Mouse (Mus musculus): ENCODE data around the gene Card10. TPM values are rescaled to one million over a fixed set of nuclear protein-coding genes. Genes with fewer than 3 reads are reported as not detected.
"Not testable (repeated sequence)": the region's sequence is repeated elsewhere in the genome, so short reads cannot be mapped to it uniquely, and the experiment has no call there.

The Card10 gene
- polyA plus RNA-seq (2012; ENCODE audit: insufficient read depth, insufficient read length, low replicate concordance, missing spikeins): not detected in 2 replicates

GRCm38 (mm10) chr15:78802776-78803391 is at the start of gene Card10:
Card10 (minus strand) TSS chr15:78803042.
- Histone ChIP-seq H3K4me1 (ENCODE audit: control insufficient read depth, insufficient read depth, low read length) (peaks cover 39% of the 10 kb centered on the region), H3K4me3 (ENCODE audit: insufficient read depth, low read depth, low read length) (peak within 1 kb of the TSS; percentile 48), H3K27ac (ENCODE audit: insufficient read depth, low read depth, low read length) (no peak within 1 kb of the TSS)
- TF ChIP-seq POLR2A (IDR thresholded peaks at IDR 0.05; ENCODE audit: insufficient read depth, low read depth, low read length): no peak
- no peak for TF ChIP-seq CTCF (IDR thresholded peaks at IDR 0.05; ENCODE audit: insufficient read depth, low read depth, low read length)
- 8% methylated on average over 64 of the region's 70 CpGs for WGBS

- H3K27ac ChIP-seq (ENCODE audit: insufficient read depth, low read depth, low read length): no peak overlapping the region
- TF ChIP-seq POLR2A (IDR thresholded peaks at IDR 0.05; ENCODE audit: insufficient read depth, low read depth, low read length) (no peak), CTCF (IDR thresholded peaks at IDR 0.05; ENCODE audit: insufficient read depth, low read depth, low read length) (peak; percentile 92)
Measured at GRCm38 (mm10) chr15:78851505-78852153, 48.8 kb upstream of the Card10 start.

GRCm38 (mm10) chr15:78850944-78851343 is 48.1 kb upstream of the Card10 start:
- Histone ChIP-seq H3K4me1 (ENCODE audit: control insufficient read depth, insufficient read depth, low read length) (peaks cover 13% of the 10 kb centered on the region), H3K4me3 (ENCODE audit: insufficient read depth, low read depth, low read length) (no peak overlapping the region), H3K27ac (ENCODE audit: insufficient read depth, low read depth, low read length) (no peak overlapping the region)
- TF ChIP-seq CTCF (IDR thresholded peaks at IDR 0.05; ENCODE audit: insufficient read depth, low read depth, low read length): no peak
- no peak for TF ChIP-seq POLR2A (IDR thresholded peaks at IDR 0.05; ENCODE audit: insufficient read depth, low read depth, low read length)
- whole genome bisulfite sequencing: 86% methylated on average over 6 of the region's 6 CpGs

More at GRCm38 (mm10) chr15:78851505-78852153, 48.8 kb upstream of the Card10 start:
- Histone ChIP-seq H3K4me3 (ENCODE audit: insufficient read depth, low read depth, low read length) (no peak overlapping the region), H3K4me1 (ENCODE audit: control insufficient read depth, insufficient read depth, low read length) (peaks cover 13% of the 10 kb centered on the region; the same call in 1 of the 2 replicates)
- 21% methylated on average over 13 of the region's 13 CpGs for WGBS

- Histone ChIP-seq H3K4me3 (ENCODE audit: insufficient read depth, low read depth, low read length) (no peak overlapping the region), H3K4me1 (ENCODE audit: control insufficient read depth, insufficient read depth, low read length) (peaks cover 15% of the 10 kb centered on the region), H3K27ac (ENCODE audit: insufficient read depth, low read depth, low read length) (no peak overlapping the region)
- 70% methylated on average over 15 of the region's 15 CpGs for WGBS
- TF ChIP-seq POLR2A (IDR thresholded peaks at IDR 0.05; ENCODE audit: insufficient read depth, low read depth, low read length) (no peak), CTCF (IDR thresholded peaks at IDR 0.05; ENCODE audit: insufficient read depth, low read depth, low read length) (0 out of 2 replicates have a peak, but pooled peaks have one; percentile 13)
Measured at GRCm38 (mm10) chr15:78850059-78850824, 47.4 kb upstream of the Card10 start.

- Histone ChIP-seq H3K27ac (ENCODE audit: insufficient read depth, low read depth, low read length) (no peak overlapping the region), H3K4me1 (ENCODE audit: control insufficient read depth, insufficient read depth, low read length) (peaks cover 20% of the 10 kb centered on the region), H3K4me3 (ENCODE audit: insufficient read depth, low read depth, low read length) (no peak overlapping the region)
- no peak for TF ChIP-seq CTCF (IDR thresholded peaks at IDR 0.05; ENCODE audit: insufficient read depth, low read depth, low read length)
- TF ChIP-seq POLR2A (IDR thresholded peaks at IDR 0.05; ENCODE audit: insufficient read depth, low read depth, low read length): no peak
- WGBS: 84% methylated on average over 12 of the region's 12 CpGs
Measured at GRCm38 (mm10) chr15:78849485-78849884, 46.6 kb upstream of the Card10 start.

DNA sequence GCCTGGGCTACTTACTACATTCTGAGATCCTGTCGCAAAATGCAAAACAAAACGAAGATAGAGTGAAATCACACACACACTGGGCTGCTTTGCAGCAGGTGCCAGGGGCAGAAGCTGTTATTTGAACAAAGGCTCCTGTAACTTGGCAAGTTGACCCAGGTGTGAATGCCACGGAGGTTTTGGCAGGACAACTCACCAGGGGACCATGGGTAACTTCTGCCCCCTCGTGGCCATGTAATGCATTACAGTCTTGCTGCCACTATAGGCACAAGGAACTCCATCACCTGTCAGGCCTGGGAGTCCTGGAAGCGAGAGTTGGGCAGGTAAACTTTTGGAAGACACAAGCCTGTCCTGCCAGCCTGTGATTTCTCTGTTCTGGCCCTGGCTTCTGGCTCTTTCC is 45.6 kb upstream of the Card10 start:
- Histone ChIP-seq H3K4me3 (ENCODE audit: insufficient read depth, low read depth, low read length) (no peak overlapping the region), H3K27ac (ENCODE audit: insufficient read depth, low read depth, low read length) (no peak overlapping the region), H3K4me1 (ENCODE audit: control insufficient read depth, insufficient read depth, low read length) (peaks cover 20% of the 10 kb centered on the region)
- WGBS: 27% methylated on average over 5 of the region's 5 CpGs
- no peak for TF ChIP-seq POLR2A (IDR thresholded peaks at IDR 0.05; ENCODE audit: insufficient read depth, low read depth, low read length)
- TF ChIP-seq CTCF (IDR thresholded peaks at IDR 0.05; ENCODE audit: insufficient read depth, low read depth, low read length): peak; percentile 82

DNA sequence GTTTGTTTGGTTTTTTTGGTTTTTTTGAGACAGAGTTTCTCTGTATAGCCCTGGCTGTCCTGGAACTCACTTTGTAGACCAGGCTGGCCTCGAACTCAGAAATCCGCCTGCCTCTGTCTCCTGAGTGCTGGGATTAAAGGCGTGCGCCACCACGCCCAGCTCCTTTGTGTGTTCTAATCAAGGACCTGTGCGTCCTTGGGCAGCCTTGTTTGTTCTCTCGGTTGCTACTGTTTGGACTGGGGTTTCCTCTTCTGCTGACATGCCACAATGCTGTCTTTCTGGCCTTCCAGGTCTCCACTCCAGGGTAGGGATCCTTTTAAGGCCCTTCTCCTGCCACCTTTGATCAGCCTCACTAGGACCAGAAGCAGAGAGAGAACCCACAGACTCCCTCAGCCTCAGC is 44.0 kb upstream of the Card10 start:
- H3K4me1 ChIP-seq (ENCODE audit: control insufficient read depth, insufficient read depth, low read length): peaks cover 29% of the 10 kb centered on the region
- WGBS: 85% methylated on average over 7 of the region's 7 CpGs
- H3K27ac ChIP-seq (ENCODE audit: insufficient read depth, low read depth, low read length); H3K4me3 ChIP-seq (ENCODE audit: insufficient read depth, low read depth, low read length): not testable (repeated sequence)

DNA sequence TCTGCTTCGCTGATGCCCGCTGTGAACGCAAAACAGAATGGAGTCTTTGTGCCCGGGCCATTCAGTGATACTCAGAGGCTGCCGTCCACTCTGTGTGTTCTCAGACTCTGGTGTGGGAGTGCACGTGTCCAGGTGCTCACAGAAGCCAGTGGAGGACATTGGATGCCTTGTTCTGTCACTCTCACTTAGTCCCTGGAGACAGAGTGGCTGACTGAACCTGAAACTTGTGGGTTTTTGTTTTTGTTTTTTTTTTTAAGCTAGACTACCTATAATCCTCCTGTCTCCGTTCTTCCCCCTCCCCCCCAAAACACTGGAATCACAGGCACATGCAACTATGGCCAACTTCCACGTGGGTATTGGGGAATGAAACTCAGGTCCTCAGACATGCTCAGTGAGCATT is 43.5 kb upstream of the Card10 start:
- H3K4me1 ChIP-seq (ENCODE audit: control insufficient read depth, insufficient read depth, low read length): peaks cover 25% of the 10 kb centered on the region
- WGBS: 74% methylated on average over 8 of the region's 8 CpGs
- TF ChIP-seq CTCF (IDR thresholded peaks at IDR 0.05; ENCODE audit: insufficient read depth, low read depth, low read length) (no peak), POLR2A (IDR thresholded peaks at IDR 0.05; ENCODE audit: insufficient read depth, low read depth, low read length) (no peak)
- no peak overlapping the region for H3K4me3 ChIP-seq (ENCODE audit: insufficient read depth, low read depth, low read length)
- no peak overlapping the region for H3K27ac ChIP-seq (ENCODE audit: insufficient read depth, low read depth, low read length)

- Histone ChIP-seq H3K4me3 (ENCODE audit: insufficient read depth, low read depth, low read length) (no peak overlapping the region), H3K27ac (ENCODE audit: insufficient read depth, low read depth, low read length) (no peak overlapping the region), H3K4me1 (ENCODE audit: control insufficient read depth, insufficient read depth, low read length) (peaks cover 28% of the 10 kb centered on the region)
- TF ChIP-seq CTCF (IDR thresholded peaks at IDR 0.05; ENCODE audit: insufficient read depth, low read depth, low read length) (no peak), POLR2A (IDR thresholded peaks at IDR 0.05; ENCODE audit: insufficient read depth, low read depth, low read length) (no peak)
- WGBS: 85% methylated on average over 8 of the region's 8 CpGs
Measured at GRCm38 (mm10) chr15:78845867-78846266, 43.0 kb upstream of the Card10 start.
